Mouse (Mus musculus) forebrain, postnatal 0 days (tissue): ENCODE measurements at regions not wholly inside any gene's neighbourhood (a gene's known extent, or its start where the extent isn't known, plus 50 kb on each side); places are given as distances from the start of the nearest gene placed in this dataset.

Source experiments
- ATAC-seq: fragments of 200-750 bp; cut with Nextera tagmentation; 2 replicates; pipeline ENCODE4 v1.8.0; 2017; ENCODE audit warnings: mild to moderate bottlenecking, moderate library complexity
- DNase-seq: peaks from one replicate; pipeline ENCODE4 v3.0.0-alpha.2; 2015
- H3K27ac ChIP-seq: fragments of 300-500 bp; sonication (generic); 2 replicates; pipeline ENCODE4 v1.5.1; 2014; ENCODE audit warnings: low read depth, mild to moderate bottlenecking, antibody characterized with exemption, low read length, moderate library complexity, mixed read lengths
- H3K27me3 ChIP-seq: fragments of 300-500 bp; sonication (generic); 2 replicates; pipeline ENCODE4 v1.6.1; 2014; ENCODE audit warnings: mild to moderate bottlenecking, low read length, mixed read lengths; ENCODE audit not compliant: insufficient read depth
- H3K36me3 ChIP-seq: fragments of 300-500 bp; sonication (generic); 2 replicates; pipeline ENCODE4 v1.6.1; 2014; ENCODE audit warnings: mild to moderate bottlenecking, moderate library complexity; ENCODE audit not compliant: insufficient read depth
- H3K4me1 ChIP-seq: fragments of 300-500 bp; sonication (generic); 2 replicates; pipeline ENCODE4 v1.6.1; 2014; ENCODE audit warnings: antibody characterized with exemption; ENCODE audit not compliant: insufficient read depth
- H3K4me2 ChIP-seq: fragments of 300-500 bp; sonication (generic); 2 replicates; pipeline ENCODE4 v1.6.1; 2014; ENCODE audit warnings: low read depth, mild to moderate bottlenecking, moderate library complexity
- H3K4me3 ChIP-seq: fragments of 300-500 bp; sonication (generic); 2 replicates; pipeline ENCODE4 v1.5.1; 2014; ENCODE audit warnings: low read depth, low read length, mixed read lengths
- H3K9ac ChIP-seq: fragments of 300-500 bp; sonication (generic); 2 replicates; pipeline ENCODE4 v1.6.1; 2014; ENCODE audit warnings: mild to moderate bottlenecking
- H3K9me3 ChIP-seq: fragments of 300-500 bp; sonication (generic); 2 replicates; pipeline ENCODE4 v1.6.1; 2016; ENCODE audit warnings: low read length
- CTCF ChIP-seq: sonication (generic); IDR thresholded peaks from 2 replicates; pipeline ENCODE4 v1.5.1; 2016; ENCODE audit warnings: antibody characterized with exemption, control low read depth, low read depth
- WGBS: fragments of 180-500 bp; shearing (Covaris S2); extraction: QIAGEN DNeasy Blood & Tissue Kit; methylation state at CpG from one replicate; pipeline ENCODE4 v1.1.7; 2014; 5-methylcytosine and 5-hydroxymethylcytosine counted together

DNA sequence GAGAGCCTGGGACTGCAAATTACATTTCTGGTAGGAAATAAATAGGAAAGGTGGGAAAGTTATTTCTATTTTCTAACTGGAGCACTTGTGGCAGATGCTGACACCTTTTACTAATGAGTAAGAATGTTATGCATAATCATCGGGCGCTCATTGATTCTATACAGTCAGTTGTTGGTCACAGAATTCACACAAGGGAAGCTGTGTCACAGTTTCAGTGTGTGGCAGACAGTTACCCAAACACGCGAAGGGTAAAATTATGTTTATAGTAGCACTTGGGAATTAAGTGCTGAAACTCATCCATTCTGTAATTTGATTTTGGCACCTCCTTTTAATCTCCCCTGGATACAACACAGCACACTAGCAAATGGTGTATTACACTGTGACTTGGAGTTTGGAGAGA, 1376.8 kb downstream of the Sis start:
- WGBS = 50% methylated on average over 4 of the region's 4 CpGs
- Histone ChIP-seq H3K4me1 (no peaks in the 10 kb centered on the region), H3K27ac (no peak overlapping the region), H3K4me2 (no peak overlapping the region), H3K27me3 (no peaks in the 10 kb centered on the region), H3K9me3 (no peaks in the 10 kb centered on the region), H3K36me3 (no peaks in the 10 kb centered on the region), H3K4me3 (no peak overlapping the region), H3K9ac (no peak overlapping the region)
- no peak for TF ChIP-seq CTCF
- ATAC-seq (peak; percentile 42; the same call in 1 of the 2 replicates), DNase-seq (peak; percentile 5)

DNA sequence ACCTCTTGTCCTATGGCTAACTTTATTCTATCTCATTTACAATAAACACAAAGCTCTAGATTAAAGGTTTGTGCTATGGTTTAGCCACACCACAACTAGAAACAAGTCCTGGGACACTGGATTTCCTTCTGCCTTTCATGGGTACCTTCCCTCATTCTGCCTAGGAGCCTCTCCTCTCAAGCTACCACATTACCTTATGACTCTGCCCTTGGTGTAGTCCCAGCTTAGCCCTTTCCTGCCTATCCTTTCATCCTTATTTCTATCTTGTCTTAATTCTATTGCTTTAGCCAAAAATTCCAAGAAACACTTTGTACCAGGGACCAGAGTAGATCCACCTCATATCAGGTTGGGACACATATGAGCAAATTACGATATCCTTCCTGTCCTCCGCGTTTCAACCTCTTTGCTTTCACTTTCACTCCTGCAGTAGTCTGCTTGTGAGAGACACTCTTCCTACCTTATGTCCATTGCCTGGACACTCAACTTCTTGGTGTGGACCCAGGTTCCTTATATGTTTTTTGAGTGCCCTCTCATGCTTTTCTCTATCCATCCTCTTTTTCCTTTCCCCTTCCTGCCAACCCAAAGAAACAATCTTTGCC, 1403.7 kb downstream of the Sis start:
- no peak overlapping the region for H3K9ac ChIP-seq
- DNase-seq (no peak), ATAC-seq (no peak)
- no peak overlapping the region for H3K4me2 ChIP-seq
- TF ChIP-seq CTCF = no peak
- no peaks in the 10 kb centered on the region for H3K27me3 ChIP-seq
- H3K4me1 ChIP-seq = no peaks in the 10 kb centered on the region
- WGBS = 94% methylated on average over 3 of the region's 3 CpGs
- H3K4me3 ChIP-seq = no peak overlapping the region
- H3K36me3 ChIP-seq = no peaks in the 10 kb centered on the region
- no peak overlapping the region for H3K27ac ChIP-seq
- no peaks in the 10 kb centered on the region for H3K9me3 ChIP-seq

DNA sequence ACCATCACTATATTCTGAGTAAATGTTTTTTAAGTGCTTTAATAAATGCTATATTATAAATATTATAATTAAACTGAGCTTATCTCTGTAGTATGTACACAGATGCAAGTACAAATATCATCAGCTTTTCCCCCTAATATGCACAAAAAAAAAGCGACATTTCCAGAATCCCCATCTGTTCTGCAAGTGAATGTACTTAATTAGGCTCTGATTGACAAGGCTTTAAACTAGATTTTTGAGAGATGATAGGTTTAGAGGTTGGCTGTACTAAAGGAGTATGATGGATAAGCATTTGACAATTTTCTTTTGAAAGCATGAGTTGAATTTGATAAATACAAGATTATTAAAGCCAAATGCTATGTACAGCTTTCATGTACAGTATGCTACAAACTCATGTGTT, 1404.8 kb downstream of the Sis start:
- DNase-seq (no peak), ATAC-seq (no peak)
- H3K27ac ChIP-seq = no peak overlapping the region
- H3K27me3 ChIP-seq = no peaks in the 10 kb centered on the region
- H3K36me3 ChIP-seq = no peaks in the 10 kb centered on the region
- no peak overlapping the region for H3K4me3 ChIP-seq
- WGBS = 33% methylated on average over 1 of the region's 1 CpGs
- no peaks in the 10 kb centered on the region for H3K9me3 ChIP-seq
- no peak for TF ChIP-seq CTCF
- no peak overlapping the region for H3K9ac ChIP-seq
- H3K4me2 ChIP-seq = no peak overlapping the region
- H3K4me1 ChIP-seq = no peaks in the 10 kb centered on the region

DNA sequence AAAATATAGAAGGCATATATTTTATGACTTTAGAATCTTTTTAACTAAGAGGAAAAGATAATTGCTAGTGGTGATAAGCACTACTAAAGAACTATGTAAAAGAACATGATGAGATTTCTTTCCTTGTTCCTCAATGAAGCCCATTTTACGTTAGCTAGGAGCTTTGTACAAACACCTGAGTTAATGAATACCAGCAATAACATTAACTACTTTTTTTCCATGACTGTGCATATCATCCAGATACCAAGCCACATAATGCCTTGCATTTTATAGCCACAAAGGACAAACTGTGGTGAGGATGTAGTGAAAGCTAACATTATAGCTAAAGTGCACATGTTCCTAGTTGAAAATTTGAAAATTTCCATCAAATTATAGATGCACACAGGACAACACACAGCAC, 1421.8 kb downstream of the Sis start:
- H3K27ac ChIP-seq = no peak overlapping the region
- no peaks in the 10 kb centered on the region for H3K36me3 ChIP-seq
- DNase-seq = no peak
- WGBS = 63% methylated on average over 1 of the region's 1 CpGs
- H3K9me3 ChIP-seq = no peaks in the 10 kb centered on the region
- H3K4me2 ChIP-seq = no peak overlapping the region
- no peak for TF ChIP-seq CTCF
- H3K4me3 ChIP-seq = no peak overlapping the region
- no peak for ATAC-seq
- H3K9ac ChIP-seq = no peak overlapping the region
- H3K4me1 ChIP-seq = no peaks in the 10 kb centered on the region
- H3K27me3 ChIP-seq = no peaks in the 10 kb centered on the region

DNA sequence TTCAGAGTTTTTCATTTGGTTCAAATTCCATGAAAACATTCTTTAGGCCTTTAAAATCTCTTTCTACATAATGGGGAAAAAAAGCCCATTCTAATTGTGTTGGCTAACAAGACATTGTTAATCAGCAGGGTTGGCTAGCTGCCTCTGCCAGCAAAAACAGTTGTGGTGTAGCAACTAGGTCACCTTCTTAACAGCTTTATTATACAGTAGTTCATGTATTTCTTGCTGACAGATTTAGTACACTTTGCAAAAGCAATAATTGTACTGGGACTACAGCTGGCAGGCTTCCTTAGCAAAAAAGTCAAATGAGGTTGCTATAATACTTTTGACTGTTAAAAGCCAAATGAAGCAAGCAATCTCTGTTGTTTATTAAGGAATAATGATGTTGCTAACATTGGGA, 1454.8 kb downstream of the Sis start:
- Histone ChIP-seq H3K4me2 (no peak overlapping the region), H3K27ac (no peak overlapping the region), H3K4me3 (no peak overlapping the region), H3K9me3 (no peaks in the 10 kb centered on the region), H3K36me3 (no peaks in the 10 kb centered on the region), H3K27me3 (no peaks in the 10 kb centered on the region), H3K4me1 (no peaks in the 10 kb centered on the region), H3K9ac (no peak overlapping the region)
- no peak for TF ChIP-seq CTCF
- no peak for ATAC-seq
- peak; percentile 2 for DNase-seq
